Mouse (Mus musculus) gastrocnemius, postnatal 14 days (tissue): Measurements from ENCODE around the gene Pramef6. TPM values are rescaled to one million over a fixed set of nuclear protein-coding genes. Genes with fewer than 3 reads are reported as not detected.
"Not testable (repeated sequence)": the region's sequence is repeated elsewhere in the genome, so short reads cannot be mapped to it uniquely, and the experiment has no call there.

Experiments used
- DNase-seq: peaks from one replicate; pipeline ENCODE4 v3.0.0; 2021; ENCODE audit warnings: mixed read lengths
- intact Hi-C: fragments of 180-260 bp; cut with DNase I; formaldehyde crosslinking; loops from one replicate; pipeline ENCODE4 v1.15.1; 2025; ENCODE audit warnings: low total_unique reads
- long read RNA-seq, 2 experiments: library from polyadenylated mRNA; stranded (forward); transcript quantifications; one replicate each; pipeline ENCODE4 v2.0.0; 2021
- total RNA-seq, 2 experiments: library from RNA; stranded (reverse); gene quantifications; 2 replicates each; pipeline ENCODE4 v1.2.3; 2021

The Pramef6 gene
- total RNA-seq: not detected
- long read RNA-seq, experiment 1: 0 reads
- long read RNA-seq, experiment 2: 0 reads

DNA sequence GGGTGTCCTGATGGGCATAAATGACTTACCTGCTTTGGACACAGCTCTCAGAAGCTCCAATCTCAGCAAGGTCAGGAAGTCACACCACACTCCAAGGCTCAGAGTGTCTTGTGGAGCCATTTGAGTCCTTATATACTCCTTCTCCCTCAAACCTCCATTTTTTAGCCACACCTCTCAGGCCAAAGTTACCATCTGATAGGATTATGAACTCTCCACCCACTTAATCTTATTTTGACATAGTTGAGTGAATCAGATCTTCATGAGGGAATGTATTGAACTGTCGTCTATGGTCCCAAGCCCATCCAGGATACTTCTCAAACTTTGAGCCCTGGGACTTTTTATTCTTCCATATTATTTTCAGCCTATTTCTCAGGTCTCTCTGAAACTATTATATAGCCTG, at the start of gene Pramef6:
Gene Pramef6 (minus strand): TSS at position 101 of the 400 bp plus-strand sequence.
- intact Hi-C loops, DNase-seq: not testable (repeated sequence)

DNA sequence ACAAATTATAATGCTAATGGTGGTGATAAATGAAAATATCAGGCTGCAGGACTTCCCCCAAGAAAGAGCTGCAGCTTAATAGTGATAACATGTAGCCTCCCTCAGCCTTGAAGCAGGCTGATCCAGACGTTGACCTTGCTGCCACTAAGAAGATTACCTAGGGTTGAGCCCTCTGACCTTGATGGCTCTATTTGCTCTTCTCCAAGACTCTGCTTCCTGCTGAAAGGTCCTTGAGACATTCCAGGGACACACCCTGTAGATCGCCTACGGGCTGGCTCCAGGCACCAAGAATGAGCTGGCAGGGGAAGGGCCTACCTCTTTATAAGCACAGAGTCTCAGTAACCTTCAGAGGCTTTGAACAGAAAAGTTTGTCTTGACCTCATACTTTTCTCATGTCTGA, 5.8 kb downstream of the Pramef6 start:
- DNase-seq, intact Hi-C loops: not testable (repeated sequence)

DNA sequence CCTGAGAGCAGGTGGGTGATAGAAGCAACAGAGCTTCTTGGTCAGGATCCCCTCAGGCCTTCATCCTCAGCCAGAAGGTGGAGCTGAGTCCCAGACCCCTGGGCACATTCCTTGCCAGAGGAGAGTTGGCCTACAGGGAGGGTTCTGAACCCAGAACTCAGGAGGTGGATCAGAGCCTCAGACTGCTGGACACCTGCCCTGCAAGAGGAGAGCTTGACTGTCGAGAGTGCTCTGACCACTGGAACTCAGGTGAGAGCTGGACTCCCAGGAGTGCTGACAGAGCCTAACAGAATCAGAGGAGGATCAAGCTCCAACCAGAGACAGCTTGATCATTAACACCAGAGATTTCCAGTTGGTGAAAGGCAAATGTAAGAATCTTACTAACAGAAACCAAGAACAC, 17.8 kb downstream of the Pramef6 start:
- intact Hi-C loops, DNase-seq: not testable (repeated sequence)

DNA sequence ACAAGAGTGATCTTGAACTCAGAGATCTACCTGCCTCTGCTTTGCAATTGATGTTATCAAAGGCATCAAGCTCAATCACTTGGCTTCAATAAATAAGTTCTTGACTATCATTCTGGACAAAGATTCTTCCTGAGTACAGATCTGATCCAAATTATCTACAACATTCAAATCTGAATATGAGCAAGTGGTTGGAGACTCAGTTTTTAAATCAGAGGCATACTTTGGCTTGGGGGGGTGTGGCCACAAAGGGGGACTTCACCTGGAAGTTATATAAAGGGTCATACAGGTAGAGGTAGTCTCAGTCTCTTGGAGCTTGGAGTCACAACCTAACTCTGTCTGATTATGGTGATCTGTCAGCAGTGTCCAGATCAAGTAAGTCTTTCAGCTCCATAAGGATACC, 54.0 kb downstream of the Pramef6 start, which contains the start of gene Gm13103:
Gene Gm13103 (plus strand): TSS at position 301 of the 400 bp plus-strand sequence.
- intact Hi-C loops: not testable (repeated sequence)

More for the DNA sequence above, 54.0 kb downstream of the Pramef6 start, which contains the start of gene Gm13103:
- DNase-seq: not testable (repeated sequence)

Other genes starting within 250 kb of the Pramef6 start
- not detected for gene Gm13088, start 243.1 kb downstream of the Pramef6 start, total RNA-seq
- not detected for gene Gm13089, start 197.7 kb downstream of the Pramef6 start, total RNA-seq
- gene Gm13078, start 180.9 kb downstream of the Pramef6 start, total RNA-seq: not detected
- not detected for gene Gm13023, start 111.0 kb downstream of the Pramef6 start, total RNA-seq
- gene Gm13084, start 84.3 kb downstream of the Pramef6 start, total RNA-seq: not detected
- not detected for gene Gm13103, start 53.9 kb downstream of the Pramef6 start, total RNA-seq
- gene Pramef25, start 50.6 kb upstream of the Pramef6 start, total RNA-seq: not detected
- gene Gm13101, start 66.6 kb upstream of the Pramef6 start, total RNA-seq: not detected
- not detected for gene Pramef17, start 94.0 kb upstream of the Pramef6 start, total RNA-seq
- not detected for gene Pramel4, start 158.7 kb upstream of the Pramef6 start, total RNA-seq
- gene Gm13102, start 206.1 kb upstream of the Pramef6 start, total RNA-seq: not detected